Mouse (Mus musculus) thymus, postnatal 4 days (tissue): ENCODE measurements around the gene Prokr2.

Experiments
- DNase-seq: peaks from one replicate; pipeline ENCODE4 v3.0.0; 2021

Gene Prokr2

DNA sequence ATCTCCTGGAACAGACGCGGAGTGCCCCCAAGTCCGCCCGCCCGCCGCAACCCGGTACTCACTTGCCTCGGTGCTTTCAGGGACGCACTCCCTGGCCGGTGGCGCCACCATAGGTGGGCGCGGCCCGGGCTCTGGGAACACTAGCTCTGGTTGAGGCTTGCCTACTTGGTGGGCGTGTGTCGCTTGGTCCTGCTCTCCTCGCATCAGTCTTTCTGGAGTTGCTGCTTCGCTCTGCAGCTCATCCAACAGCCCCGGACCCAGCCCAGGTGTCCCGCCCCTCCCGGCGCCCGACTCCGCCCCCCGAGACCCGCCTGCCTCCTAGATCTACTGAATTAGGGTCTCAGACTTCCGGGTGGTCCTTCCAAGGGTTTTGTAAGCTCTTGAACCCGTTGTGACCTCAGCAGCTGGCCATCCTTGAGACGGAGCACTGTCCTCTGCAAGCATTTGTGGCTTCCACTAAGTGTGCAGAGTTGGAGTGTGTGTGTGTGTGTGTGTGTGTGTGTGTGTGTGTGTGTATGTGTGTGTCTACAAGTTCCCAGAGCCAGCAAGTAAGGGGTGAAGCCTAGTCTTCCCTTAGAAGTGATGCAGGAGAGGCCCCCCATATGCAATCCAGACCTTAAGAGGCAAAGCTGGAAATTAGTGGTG lies at the start of gene Prokr2:
TSS of gene Prokr2 (minus strand) at position 254 of the 645 bp plus-strand sequence.
- peak; percentile 59 for DNase-seq

DNA sequence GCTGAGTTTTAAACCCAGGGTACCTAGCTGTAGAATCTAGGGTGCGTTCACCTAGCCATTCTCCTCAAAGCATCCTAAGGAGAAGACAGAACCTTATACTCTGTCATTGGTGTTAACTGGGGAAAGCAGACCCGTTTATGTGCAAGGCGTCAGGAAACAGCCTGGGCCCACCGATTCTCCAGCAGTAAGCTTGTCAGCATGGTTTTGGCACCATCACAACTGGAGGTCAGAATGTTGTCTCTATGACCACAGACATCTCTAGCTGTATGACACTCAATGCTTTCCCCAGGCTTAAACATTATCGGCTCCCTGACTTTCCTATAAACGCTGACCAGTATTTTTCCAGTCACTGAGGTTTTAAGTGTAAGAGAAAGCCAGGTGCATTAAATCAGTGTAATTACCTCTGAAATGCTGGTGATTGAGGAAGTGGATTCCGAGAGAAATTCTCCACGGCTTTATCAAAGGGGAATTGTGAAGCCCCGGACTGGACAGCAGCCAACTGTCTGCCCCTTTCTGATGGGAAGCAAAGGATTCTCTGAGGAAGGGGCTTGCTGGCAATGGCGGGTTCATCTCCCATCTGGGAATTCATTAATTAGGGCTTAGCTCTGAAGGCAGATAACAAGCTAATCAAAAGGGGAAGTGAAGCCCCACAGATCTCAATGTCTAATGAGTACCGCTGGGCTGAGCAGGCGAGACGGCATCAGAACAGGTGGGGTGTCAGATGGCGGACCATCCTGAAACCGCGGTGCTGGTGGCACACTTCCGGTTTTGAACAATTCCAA lies 42.1 kb upstream of the Prokr2 start:
- no peak for DNase-seq

DNA sequence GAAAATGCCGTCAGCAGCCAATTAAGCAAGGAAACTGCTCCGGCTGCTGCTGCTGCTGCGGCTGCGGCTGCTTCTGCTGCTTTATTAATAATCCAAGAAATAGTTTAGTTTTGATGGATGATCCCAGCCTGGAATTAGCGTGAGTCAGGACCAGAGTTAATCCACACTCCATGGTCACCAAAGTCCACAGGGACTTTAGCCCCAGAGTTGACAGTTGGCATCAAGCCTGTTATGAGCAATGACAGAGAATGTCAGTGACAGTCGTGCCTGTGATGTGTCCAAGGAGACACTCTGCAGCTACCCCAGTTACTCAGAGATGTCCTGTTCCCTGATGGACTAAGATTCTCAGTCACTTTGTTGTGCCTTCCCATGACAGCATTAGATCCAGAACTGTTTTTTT lies 40.3 kb upstream of the Prokr2 start:
- no peak for DNase-seq

DNA sequence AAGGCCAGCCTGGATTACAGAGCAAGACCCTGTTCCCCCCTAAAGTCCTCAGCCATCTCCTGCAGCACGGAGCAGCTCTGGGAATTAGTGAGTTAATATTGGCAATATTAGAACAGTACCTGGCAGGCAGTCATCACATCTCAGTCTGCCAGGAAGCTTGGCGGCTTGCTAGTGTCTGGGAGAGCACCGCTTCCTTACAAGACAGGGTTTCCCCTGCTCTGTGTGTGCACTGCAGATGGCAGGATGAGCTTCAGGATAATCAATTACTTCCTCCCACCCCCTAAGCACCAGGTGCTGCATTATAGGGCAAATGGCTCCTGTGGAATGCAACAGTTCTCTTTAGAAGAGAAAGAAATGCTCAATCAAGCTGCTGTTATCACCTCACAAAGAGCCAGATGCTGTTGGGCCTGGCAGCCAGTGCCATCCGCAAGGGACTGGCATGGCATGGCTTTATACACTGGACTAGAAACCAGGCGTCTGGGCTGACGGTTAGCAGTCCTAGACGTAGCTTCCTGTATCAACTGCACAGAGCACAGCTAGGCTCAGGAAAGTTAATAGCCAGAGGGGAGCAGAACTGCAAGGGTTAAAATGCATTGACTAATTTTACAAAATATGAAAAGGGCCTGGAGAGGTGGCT lies 38.3 kb upstream of the Prokr2 start:
- no peak for DNase-seq

DNA sequence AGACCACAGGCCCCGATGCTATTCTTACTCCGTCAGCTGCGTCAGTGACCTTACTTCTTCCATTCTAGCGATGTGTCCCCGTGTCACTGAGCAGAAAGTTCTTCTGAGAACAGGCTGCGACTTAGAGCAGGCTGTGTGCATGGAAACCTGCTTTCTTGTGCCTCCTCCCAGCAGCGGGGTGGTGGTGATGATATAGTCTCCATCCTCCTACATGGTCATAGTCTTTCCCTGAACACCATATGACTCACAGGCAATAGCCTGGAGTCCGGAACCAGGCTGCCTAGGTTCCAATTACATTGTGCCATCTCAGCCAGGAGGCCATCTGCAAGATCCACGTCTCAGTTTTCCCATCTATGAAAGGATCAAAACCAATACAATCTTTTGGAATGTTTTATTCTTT lies 37.6 kb upstream of the Prokr2 start:
- no peak for DNase-seq

DNA sequence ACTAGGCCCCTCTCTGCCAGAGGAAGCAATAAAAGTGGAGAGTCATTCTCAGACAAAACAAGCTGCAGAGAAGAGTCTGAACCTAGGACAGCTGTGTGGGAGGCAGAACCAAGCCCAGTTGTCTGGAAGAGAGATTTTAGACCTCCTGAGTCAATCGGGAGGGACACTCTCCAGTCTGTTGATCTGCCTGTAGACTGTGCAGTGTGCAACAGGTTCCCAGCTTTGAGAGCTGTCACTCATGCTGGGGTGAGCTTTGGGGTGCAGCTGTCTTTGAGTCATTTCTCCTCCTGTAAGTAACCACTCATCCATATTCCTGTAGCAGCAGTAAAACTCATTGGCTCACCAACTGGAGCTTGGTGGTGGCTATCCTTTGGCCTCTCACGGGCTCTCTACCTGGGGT lies 33.2 kb upstream of the Prokr2 start:
- no peak for DNase-seq

DNA sequence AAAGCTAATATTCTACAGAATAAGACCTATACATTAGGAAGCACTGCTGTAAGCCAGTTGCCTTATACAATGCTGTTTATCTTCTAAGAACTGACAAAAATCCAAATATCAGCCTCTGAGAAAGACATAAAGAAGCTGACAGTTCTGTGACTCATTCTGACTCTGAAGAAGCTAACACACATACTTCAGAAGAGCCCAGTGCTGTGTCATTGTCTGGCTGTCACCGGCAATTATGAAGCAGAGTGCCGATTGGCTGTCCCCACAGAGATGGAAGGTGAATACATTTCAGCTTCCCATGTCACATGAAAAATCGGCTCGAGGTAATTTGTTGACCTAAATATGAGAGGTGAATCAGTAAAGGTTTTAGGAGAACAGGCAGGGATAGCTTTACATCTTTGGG lies 24.9 kb upstream of the Prokr2 start:
- no peak for DNase-seq

DNA sequence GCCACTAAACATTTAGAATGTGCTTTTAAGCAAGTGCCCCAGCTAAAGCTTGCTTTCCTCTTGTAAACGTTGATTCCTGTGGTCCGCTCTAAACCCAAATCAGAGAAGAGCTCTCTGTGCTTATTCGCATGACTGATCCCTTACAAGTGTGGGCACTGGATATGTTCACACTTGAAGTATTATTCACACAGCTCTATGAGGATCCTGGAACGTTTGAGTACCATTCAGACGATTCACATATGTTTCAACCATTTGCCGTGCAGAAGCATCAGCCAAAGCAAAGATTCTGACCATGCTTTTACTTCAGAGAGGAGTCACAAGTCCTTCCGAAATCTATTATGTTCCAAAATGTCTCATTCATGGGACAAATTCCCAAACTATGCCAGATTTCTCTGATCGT lies 12.9 kb upstream of the Prokr2 start:
- DNase-seq = no peak

DNA sequence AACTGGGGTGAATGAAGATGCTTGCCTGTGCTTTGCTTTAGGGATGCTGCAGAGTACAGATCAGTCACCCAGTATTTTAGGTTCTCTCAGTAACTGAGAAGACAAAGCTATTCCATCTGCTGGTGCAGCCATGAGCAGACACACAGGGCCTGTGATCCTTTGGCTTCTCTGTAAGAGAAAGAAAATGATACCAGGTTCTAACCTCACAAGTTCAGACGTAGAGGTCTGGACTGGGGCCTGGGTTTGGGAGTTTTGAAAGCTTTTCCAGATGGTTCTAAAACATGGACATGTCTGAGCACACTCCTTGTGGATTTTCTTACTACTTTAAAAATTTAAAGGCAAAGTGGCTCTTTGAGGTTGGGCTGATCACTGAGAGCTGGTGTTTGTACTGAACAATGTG lies 10.5 kb upstream of the Prokr2 start:
- no peak for DNase-seq

DNA sequence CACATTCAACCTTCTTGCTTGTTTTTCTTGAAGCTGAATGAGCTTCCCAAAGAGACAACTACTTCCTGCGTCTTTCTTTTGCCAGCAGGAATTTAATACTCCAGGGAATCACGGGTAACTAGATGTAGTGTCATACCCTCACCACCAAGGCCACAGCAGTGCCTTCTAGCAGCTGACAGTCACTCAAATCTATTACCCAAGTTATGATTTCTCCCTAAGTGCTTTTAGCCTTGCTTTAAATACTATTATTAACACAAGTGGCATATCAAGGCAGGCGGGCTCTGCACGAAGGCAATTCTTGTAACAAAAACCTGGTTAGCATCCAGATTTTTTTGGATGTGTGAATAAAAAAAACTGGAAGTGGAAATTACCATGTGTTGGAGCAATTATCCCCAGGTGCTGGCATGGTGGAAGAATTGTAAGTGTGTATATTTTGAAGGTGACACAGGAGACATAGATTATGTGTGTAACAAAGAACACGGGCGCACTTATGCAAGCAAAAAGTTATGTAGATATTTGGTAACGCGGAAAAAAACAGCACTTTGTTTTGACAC lies 5.4 kb upstream of the Prokr2 start:
- no peak for DNase-seq

DNA sequence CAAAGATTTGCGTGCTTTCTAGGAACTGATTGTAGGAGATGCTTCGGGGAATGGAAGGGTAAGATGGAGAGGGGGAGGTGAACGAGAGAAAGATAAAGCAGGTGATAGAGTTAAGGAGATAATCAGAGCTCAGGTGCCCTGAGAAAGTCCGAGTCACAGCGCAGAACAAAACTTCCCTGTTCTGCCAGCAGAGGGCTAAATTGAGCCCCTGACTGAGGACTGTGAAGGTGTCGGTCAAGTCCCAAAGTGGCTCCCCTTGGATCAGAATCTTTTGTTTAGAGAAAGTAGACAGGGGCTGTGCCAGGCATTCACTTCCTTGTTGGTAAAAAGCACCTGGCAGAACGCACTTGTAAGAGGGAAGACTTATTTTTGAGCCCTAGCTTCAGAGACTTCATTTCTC lies 4.3 kb upstream of the Prokr2 start:
- peak; percentile 62 for DNase-seq

DNA sequence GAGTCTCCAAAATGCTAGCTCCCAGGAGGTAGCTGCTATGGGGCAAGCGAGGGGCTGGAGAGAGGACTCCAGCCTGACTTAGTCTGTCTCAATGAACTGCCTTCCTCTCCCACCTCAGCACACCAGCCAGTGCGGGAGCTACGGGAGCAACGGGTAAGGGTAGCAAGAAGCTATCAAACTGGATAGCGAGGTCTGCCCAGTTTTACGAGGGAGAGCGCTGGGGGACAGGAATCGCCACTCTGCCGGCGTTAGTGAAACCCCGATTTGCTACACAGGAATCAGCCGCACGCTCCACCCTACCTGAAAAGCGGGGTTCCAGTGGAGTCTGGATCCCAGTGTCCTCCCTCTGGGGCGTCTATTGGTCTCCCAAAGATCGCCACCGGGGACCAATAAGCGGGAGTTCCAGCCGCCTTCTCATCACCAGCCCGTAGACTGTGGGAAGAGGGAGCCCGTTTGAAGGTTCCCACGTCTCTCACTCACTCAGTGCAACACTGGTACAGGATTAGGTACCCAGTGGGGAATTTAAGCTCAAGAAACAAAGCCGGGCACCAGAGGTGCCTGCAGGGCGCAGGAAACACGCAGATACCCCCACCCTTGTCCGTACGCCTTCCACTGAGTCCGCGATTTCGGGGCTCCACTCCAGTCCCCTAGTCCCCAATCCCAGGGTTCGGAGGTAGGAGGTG lies 595 bp downstream of the Prokr2 start:
- no peak for DNase-seq

DNA sequence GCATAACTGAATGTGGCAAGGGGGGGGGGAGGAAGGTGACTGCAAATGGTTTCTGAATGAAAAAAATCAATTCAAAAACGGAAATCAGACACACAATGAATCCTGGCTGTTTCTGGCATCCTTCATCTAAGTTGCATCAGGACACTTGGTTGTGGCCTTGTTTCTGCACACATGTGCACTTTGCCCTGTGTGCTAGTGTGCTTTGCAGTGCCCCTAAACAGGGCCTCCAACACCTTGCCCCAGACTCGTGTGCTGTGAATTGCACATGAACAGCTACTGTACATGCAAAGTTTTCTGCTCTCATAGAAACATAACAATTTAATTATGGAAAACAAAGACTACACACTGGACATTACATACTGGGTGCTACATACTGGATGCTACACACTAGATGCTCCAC lies 2.9 kb downstream of the Prokr2 start:
- DNase-seq = no peak

DNA sequence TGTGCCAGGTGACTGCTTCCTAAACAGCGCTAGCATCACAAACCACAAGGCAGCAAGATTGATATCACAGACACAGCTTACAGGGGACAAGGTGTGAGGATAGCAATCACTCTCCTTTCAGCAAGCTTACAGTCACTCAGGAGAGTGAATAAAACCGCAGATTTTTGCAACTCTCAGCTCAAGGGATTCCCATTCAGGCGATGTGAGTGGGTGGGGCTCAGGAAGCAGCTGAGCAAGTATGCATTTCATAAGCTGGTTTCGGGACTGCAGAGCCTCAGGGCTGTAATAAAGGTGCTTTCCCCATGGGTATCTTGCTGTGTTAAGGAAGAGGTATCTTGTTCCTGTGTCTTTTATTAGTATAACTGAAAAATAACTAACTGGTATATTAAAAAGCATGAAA lies 5.6 kb downstream of the Prokr2 start:
- no peak for DNase-seq

DNA sequence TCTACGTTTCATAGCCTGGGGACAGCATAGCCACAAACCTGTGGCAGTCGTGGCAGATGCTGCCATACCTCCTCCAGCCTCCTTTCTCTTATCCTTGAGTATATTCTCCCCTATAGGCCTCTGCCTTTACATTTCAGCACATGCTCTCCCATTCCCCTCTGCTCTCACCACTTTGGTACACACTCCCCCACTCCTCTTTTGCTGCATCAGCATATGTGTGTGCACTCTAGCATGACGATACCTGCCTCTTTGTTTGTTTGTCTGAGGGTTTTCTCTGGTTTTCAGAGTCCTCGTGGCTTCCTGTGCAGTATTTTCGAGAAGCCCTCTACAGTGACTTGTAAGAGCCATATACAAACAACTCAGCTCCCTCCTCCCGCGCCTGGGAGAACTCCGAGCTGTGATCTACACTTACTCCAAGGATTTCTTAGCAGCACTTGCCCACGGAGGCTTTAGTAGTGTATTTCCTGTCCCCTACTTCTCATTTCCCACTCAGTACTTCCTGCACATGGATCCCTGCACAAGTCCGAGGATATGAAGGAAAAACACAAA lies 6.6 kb downstream of the Prokr2 start:
- DNase-seq = no peak

DNA sequence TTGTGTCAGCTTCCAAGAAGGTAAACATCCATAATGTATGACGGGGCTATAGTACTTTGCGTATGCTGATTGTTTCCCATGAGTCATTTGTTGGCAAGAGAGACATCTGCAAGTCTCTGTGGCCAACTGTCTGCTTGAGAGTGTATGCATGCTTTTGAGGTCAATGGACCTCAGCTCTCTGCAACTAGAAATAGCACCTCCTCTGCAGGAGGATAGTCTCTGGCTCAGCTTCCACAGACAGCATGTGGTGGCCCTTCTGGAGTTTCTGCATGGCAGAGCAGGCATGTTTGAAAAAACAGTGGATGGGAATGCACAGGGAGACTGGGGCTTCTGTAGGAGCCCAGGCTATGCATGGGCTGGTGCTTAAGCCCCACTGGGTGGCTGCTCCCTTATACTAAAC lies 7.8 kb downstream of the Prokr2 start:
- DNase-seq = no peak

DNA sequence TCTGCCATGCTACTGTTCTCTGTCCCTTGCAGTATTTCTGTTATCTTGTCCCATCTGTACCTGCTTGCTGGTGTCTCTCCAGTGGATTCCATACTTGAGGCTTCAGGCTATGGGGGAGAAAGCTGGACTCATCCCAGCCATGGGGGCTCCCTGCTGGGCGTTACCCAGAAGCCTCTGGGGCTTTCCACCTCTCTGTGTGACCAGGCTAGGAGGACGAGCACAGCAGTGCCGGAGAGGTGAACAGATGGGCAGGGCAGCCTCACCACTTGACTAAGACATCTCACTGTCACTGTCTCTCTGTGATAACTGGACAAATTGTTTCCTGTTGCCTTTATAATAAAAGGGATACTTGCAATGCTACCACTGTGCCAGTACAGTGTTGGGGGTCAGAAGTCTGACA lies 9.5 kb downstream of the Prokr2 start:
- DNase-seq = no peak

DNA sequence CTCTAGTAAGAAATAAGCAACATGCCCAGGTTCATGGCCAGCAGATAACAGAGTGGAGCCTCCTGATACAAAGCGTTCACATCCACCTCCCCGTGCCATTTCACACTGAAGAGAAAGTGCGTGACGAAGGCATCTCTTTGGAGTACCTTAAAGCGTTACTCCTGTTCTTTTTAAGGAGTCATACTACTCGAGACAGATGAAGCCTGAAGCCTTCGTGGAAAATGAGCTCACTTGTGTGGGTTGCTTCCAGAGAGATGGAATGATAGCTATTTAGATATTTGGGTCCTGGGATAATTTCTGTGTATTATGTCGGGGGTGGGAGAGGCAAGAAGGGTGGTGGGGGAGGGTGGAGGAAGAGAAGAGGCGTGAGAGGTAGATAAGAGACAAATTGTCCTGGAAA lies 10.1 kb downstream of the Prokr2 start:
- DNase-seq = no peak

DNA sequence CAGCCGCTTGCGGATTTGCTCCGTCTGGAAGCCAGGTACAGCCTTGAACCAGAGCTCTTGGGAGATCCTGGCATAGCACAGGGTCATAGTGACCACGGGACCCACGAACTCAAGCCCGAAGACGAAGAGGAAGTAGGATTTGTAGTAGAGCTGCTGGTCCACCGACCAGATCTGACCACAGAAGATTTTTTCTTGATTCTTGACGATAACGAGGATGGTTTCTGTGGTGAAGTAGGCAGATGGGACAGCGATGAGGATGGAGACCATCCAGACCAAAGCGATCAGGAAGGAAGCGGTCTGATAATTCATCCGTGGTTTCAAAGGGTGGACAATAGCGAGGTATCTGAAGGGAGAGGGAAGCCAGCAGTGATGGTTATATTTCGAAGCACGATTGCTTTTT lies 11.5 kb downstream of the Prokr2 start:
- no peak for DNase-seq

DNA sequence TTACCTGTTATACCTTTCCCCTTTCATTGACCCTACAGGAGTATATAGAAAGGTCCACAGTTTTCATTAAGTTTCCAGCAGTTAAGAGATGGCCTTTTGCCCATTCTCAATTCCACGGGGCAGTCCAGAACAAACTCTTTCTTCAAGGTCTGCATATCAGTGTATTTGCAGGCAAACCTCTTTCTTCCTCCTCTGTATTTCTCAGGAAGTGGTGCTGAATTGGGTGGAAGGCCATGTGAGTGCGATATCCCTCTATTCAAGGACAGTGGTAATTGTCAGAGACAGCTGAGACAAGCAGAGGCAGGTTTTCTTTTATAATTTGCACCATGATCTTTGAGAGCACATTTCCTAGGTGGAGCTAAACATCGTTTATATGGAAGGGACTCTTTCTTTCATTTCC lies 16.8 kb downstream of the Prokr2 start:
- no peak for DNase-seq

DNA sequence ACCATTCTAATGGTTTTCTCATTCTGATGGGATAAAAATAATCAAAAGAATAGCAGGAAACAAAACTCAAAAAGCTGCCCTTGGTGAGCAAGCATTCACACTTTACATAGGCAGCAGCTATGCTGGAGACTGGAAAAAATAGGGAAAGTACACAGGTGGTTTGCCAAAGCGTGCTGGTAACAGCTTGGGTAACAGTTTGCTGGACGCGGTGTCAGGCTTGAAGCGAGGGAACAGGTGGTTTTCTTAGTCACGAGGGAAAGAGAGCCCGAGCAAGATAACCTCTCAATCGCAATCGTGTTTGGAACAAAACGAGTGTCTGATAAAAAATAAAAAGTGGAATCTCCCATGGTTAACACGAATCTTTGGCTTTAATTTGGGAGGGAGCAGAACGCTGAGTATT lies 41.4 kb downstream of the Prokr2 start:
- DNase-seq = no peak

DNA sequence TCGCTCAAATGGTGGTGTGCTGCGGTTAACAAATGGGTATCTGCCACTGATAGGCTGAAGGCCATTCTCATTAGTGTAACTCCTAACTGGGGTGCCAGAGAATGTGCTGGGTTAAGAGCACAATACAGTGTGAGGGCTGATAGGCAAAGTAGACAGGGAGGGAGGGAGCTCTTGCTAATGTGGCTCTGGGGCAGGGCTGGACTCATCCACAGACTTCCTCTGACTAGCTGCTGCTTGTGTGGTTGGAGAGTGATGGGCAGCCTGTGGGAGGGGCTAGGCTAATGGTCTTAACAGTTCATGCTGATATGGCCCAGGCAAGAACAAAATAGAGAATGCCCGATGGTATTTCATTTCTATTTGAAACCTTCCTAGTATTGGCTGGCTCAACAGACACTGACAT lies 44.0 kb downstream of the Prokr2 start:
- no peak for DNase-seq

DNA sequence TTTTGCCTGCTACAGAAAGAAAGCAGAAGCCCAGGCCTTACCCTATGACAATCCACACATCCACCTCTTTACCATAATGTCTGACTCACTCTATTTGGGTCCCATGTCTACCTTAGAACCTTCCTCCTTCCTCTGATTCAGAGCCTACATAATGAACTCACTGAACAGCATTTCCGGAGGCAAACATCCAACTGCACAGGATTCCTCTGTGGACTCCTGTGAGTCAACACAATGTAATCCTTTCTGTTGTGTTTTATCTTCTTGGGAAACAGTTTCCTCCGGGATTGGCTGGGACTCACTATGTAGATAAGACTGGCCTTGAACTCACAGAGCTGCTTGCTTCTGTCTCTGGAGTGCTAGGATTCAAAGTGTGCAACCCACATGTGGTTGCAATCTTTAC lies 44.9 kb downstream of the Prokr2 start:
- no peak for DNase-seq
